Mouse (Mus musculus) cerebellum, adult 9-10 months (tissue): ENCODE measurements at regions not wholly inside any gene's neighbourhood (a gene's known extent, or its start where the extent isn't known, plus 50 kb on each side); places are given as distances from the start of the nearest gene placed in this dataset.

Source experiments
- DNase-seq: peaks from one replicate; pipeline ENCODE4 v3.0.0; 2022

DNA sequence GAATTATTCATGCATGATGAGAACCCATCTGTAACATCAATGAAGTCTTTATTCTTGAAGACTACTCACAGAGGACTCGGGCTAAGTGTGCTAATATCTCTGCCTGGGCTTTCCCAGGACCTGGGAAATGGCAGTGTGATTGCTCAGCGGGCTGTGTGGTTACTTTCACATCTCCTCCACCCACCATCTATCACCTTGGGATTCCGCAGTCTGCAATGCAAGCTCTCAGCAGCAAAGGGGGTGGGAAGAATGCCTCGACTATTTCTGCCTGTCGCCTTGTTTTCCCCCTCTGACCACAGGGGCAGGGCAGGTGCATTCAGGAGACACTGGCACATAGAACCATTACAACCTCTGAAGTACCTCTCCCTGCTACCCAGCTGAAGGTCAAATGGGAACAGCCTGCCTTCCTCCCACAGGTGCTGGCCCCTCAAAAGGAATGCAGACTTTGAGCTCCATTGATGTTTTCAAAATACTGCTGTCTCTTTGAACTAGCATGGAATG, 319.9 kb downstream of the Sox4 start:
- DNase-seq = no peak

- DNase-seq = no peak
Observed at GRCm38 (mm10) chr13:28629431-28630331, 323.8 kb downstream of the Sox4 start.

GRCm38 (mm10) chr13:28628751-28629150, 324.8 kb downstream of the Sox4 start:
- no peak for DNase-seq

DNA sequence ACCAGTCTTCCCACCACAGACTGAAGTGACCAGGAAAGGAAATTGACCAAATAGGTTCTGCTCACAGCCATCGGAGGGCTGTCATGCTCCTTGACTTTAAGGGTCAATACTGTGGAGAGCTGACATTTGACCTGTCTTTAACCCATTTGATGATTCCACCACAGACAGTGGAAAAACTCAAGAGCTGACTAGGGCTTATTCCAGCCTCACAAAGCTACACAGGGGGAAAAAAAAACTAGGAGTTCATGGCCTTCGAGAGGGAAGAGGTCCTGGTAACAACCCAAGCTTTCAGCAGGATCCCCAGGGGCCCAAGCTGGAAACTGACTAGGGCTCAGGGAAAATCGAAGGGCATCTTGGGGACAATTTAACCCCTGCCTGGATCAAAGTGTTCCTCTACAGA, 334.6 kb downstream of the Sox4 start:
- DNase-seq = no peak

GRCm38 (mm10) chr13:28617503-28617902, 336.0 kb downstream of the Sox4 start:
- no peak for DNase-seq

GRCm38 (mm10) chr13:28616645-28617381, 336.7 kb downstream of the Sox4 start:
- no peak for DNase-seq

DNA sequence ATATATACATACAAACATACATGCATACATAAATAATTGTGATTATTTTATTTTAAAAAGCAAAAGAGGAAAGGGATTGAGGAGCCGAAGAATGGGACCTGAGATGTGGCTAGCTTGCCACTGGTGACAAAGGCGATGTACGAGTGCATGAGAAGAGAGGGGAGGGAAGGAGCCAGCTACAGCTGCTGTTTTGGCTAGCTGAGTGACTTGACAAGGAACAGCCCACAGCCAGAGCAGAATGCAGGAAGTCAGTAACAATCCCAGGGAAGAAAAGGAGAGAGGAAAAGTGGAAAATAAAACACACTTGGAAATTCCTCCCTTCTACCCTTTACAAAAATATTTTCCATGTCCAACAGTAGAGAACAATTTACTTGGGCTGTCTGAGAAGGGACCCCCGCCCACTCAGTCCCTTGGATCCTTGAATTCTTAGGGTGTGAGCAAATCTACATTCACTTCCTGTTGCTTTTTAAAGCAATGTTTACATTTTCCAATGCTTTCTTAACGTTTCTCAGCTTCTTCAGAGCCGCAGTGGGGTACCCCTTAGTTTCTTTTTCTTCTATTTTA, 345.9 kb downstream of the Sox4 start:
- DNase-seq = no peak

DNA sequence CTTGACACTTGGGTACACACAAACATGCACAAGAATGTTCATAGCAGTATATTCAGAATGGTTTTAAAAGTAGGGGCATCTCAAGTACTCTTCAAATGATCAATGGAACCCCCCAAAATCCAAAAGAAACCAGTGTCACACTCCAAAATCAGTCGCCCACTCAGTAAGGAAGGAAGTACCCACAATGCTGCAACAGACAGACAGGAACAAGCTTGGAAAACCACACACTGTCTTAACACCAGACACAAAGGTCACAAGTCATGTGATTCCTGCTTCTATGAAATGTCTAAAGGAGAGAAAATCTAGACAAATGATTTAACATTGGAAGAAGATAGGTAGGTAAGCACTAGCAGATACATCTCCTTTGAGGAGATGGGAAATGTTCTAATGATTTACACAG, 346.9 kb downstream of the Sox4 start:
- no peak for DNase-seq

DNA sequence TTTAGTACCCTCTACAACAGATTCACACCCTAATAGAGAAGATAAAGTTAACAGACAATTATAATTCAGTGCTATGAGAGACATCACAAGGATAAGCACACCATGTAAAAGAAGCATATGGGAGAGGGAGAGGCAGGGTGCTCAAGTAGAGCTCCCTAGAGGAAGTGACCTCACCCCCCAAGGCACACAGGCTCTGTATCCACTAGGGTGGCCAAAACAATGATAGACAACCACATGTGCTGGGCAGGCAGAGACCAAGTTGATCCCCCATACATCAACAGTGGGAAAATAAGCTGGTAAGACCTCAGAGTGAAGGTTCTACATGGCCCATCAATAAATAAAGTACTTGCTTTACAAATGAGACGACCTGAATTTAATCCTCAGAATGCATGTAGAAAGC, 347.7 kb downstream of the Sox4 start:
- DNase-seq = no peak

DNA sequence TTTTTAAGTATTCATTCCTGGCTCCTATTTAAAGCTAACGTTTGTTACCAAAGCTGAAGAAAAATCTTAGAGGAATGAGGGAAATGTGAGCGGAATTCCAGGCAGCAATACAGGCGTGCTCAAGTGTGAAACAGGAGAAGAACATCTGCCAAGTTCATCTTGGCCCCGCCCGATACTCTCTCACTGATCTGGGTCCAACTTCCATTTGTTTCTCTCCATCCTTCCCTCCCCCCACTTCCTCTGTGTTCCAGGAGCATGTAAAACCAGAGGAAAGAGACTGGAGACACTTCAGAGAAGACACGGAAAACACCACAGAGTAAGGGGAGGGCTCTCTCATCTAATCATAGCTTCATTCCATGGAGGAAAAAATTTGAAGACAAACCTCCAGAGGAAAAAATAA, 346.7 kb downstream of the Gm11361 start:
- DNase-seq = no peak

- no peak for DNase-seq
Observed at GRCm38 (mm10) chr13:28600792-28601191, 343.5 kb downstream of the Gm11361 start.

- no peak for DNase-seq
Observed at GRCm38 (mm10) chr13:28596367-28596766, 339.0 kb downstream of the Gm11361 start.

DNA sequence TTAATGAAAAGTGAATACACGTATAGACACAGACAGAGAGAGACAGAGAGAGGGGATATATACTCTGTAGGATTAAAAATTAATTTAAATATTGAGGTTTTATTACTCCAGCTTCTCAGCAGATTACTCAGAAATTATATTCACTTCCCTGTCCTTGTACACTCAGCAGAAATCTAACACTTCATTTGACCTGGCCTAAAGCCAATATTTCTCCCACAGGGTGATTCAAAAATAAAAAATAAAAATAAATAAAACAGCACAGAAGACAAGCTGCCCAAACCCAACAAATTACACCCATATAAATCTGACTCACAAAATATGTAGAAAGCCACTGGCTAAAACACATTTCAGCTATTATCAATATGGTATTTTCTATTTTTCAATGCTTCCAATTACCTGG, 334.8 kb downstream of the Gm11361 start:
- DNase-seq = no peak

GRCm38 (mm10) chr13:28587977-28588376, 330.6 kb downstream of the Gm11361 start:
- no peak for DNase-seq

- DNase-seq = no peak
Observed at GRCm38 (mm10) chr13:28586693-28587092, 329.4 kb downstream of the Gm11361 start.

DNA sequence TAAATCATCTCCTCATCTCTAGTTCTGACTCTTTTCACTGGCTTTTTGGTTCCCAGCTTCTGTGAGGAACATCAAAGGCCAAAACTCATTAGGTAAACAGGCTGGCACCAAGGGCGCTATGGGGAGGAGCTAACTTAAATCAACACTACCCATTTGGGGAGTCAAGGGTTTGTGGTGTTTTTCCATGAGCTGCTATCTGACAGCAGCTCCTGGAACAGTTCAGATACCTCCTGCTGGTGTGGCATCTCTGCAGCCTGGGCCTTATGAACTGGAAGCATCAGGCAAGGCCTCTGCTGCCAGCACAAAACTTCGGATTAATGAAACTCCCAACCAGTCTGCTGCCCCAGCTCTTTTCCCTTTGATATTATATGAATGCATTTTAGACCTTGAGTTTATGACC, 328.8 kb downstream of the Gm11361 start:
- DNase-seq = no peak

DNA sequence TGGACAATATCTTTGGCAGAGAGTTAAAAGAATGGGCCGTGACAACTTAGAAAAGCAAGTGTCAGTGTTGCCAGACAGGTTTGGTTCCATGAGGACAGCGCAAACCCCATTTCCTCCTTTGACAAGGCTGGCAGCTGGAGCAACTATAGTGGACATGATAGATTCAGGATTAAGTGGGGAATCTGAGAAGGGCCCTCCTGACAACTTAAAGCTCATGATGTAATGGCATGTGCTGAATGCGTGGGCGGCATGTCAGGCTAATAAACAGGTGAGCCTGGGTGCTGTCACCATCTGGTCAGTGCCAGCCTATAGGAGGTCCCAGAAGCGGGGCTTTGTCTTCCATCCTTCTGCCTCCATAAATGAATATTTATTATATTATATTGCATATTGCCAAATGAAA, 326.3 kb downstream of the Gm11361 start:
- DNase-seq = no peak

DNA sequence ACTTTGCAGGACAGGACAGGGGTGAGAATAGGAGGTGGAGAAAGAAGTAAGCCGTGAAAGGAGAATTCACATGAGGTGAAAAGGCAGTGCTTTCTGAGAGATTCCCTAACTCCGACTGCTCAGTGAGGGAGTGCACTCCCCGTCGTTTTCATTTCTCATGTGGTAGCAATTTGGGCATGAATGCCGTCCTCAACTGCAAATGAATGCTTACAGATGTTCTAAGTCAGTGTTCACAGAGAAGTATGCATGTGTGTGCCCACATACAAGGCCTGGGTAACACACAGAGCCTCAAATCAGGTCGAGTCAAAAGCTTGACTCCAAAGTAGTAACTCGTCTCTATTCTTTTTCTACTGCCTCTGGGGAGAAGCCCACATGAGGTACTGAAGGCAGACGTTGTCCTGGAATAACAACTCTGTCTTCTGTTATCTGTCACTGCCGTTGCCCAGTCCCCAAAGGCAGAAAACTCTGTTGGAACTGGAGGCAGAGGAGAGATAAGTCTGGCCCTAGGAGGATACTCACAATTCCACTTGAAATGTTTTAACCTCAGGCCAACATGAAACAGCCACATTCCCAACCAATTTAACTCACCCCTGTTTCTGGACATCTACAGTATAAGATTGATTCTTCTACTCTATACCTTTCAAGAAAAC, 318.0 kb downstream of the Gm11361 start:
- no peak for DNase-seq

- DNase-seq = no peak
Observed at GRCm38 (mm10) chr13:28573364-28573763, 316.0 kb downstream of the Gm11361 start.

GRCm38 (mm10) chr13:28572448-28572847, 315.1 kb downstream of the Gm11361 start:
- no peak for DNase-seq

DNA sequence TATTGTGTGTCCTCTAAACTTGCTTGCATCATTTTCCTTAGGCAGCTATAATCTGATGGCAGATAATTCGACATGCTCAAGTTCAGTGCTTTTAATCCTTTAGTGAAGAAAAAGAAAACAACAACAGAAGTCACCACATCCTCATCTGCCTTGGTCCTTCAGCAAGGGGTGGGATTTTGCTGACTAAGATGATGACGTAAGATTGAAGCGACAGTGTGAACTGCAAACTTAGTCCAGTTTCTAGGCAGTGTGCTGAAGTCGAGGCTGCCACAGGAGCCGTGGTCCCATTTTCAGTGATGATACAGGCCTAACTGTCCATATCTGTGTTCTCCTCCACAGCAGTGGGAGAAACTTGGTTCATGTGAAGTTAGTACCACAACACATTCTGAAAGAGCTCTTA, 314.4 kb downstream of the Gm11361 start:
- DNase-seq = no peak

DNA sequence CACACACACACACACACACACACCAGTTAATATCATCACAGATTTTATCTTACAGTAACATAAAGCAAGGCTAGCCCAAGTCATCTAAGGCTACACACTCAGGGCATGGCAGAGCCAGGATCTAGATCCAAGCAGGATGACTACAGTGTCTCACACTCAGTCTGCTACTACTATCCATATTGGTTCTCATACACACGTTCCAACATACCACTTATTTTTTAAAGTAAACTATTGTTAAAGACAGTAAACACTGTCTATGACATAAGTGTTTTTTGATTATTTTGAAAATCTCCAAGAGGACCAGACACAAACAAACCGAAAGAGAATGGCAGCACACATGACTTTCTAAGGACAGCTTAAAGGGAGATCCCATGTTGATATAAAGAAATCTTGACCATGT, 306.3 kb downstream of the Gm11361 start:
- DNase-seq = no peak

GRCm38 (mm10) chr13:28560081-28560480, 302.8 kb downstream of the Gm11361 start:
- no peak for DNase-seq
